Mouse (Mus musculus): ENCODE measurements around the gene Trmt1l. TPM values are rescaled to one million over a fixed set of nuclear protein-coding genes. Genes with fewer than 3 reads are reported as not detected.

The Trmt1l gene
- 33.2 and 33.6 TPM in 2 replicates for polyA plus RNA-seq (2012; rRNA removed)

- TF ChIP-seq CTCF (IDR thresholded peaks at IDR 0.05; ENCODE audit: borderline replicate concordance, extremely low read depth, insufficient read depth, insufficient read length) (no peak), POLR2A (IDR thresholded peaks at IDR 0.05; ENCODE audit: borderline replicate concordance, extremely low read depth, insufficient read depth, insufficient read length, poor library complexity, severe bottlenecking) (peak; percentile 84; the same call in 1 of the 2 replicates)
- DNase-seq (ENCODE audit: low read depth), result peak; percentile 100
Measured at GRCm38 (mm10) chr1:151428263-151429221, at the start of gene Trmt1l, which contains the start of gene Swt1. TSS of gene Trmt1l (plus strand) at chr1:151428542. TSS of gene Swt1 (minus strand) at chr1:151428455.

- TF ChIP-seq POLR2A (IDR thresholded peaks at IDR 0.05; ENCODE audit: borderline replicate concordance, extremely low read depth, insufficient read depth, insufficient read length, poor library complexity, severe bottlenecking) (no peak), CTCF (IDR thresholded peaks at IDR 0.05; ENCODE audit: borderline replicate concordance, extremely low read depth, insufficient read depth, insufficient read length) (peak; percentile 47; the same call in 1 of the 2 replicates)
- DNase-seq (ENCODE audit: low read depth), result peak; percentile 38
Measured at GRCm38 (mm10) chr1:151390029-151390428, 38.3 kb upstream of the Trmt1l start.

- TF ChIP-seq CTCF (IDR thresholded peaks at IDR 0.05; ENCODE audit: borderline replicate concordance, extremely low read depth, insufficient read depth, insufficient read length), result no peak
- TF ChIP-seq POLR2A (IDR thresholded peaks at IDR 0.05; ENCODE audit: borderline replicate concordance, extremely low read depth, insufficient read depth, insufficient read length, poor library complexity, severe bottlenecking), result no peak
Measured at GRCm38 (mm10) chr1:151409827-151410226, 18.5 kb upstream of the Trmt1l start.

GRCm38 (mm10) chr1:151422178-151422577, 6.2 kb upstream of the Trmt1l start:
- TF ChIP-seq POLR2A (IDR thresholded peaks at IDR 0.05; ENCODE audit: borderline replicate concordance, extremely low read depth, insufficient read depth, insufficient read length, poor library complexity, severe bottlenecking) (no peak), CTCF (IDR thresholded peaks at IDR 0.05; ENCODE audit: borderline replicate concordance, extremely low read depth, insufficient read depth, insufficient read length) (no peak)
- no peak for DNase-seq (ENCODE audit: low read depth)

More at GRCm38 (mm10) chr1:151409827-151410226, 18.5 kb upstream of the Trmt1l start:
- DNase-seq (ENCODE audit: low read depth), result no peak

- DNase-seq (ENCODE audit: low read depth), result no peak
- TF ChIP-seq CTCF (IDR thresholded peaks at IDR 0.05; ENCODE audit: borderline replicate concordance, extremely low read depth, insufficient read depth, insufficient read length) (no peak), POLR2A (IDR thresholded peaks at IDR 0.05; ENCODE audit: borderline replicate concordance, extremely low read depth, insufficient read depth, insufficient read length, poor library complexity, severe bottlenecking) (no peak)
Measured at GRCm38 (mm10) chr1:151426947-151427600, 1.3 kb upstream of the Trmt1l start.

GRCm38 (mm10) chr1:151427888-151428262, 467 bp upstream of the Trmt1l start:
- TF ChIP-seq CTCF (IDR thresholded peaks at IDR 0.05; ENCODE audit: borderline replicate concordance, extremely low read depth, insufficient read depth, insufficient read length) (no peak), POLR2A (IDR thresholded peaks at IDR 0.05; ENCODE audit: borderline replicate concordance, extremely low read depth, insufficient read depth, insufficient read length, poor library complexity, severe bottlenecking) (no peak)
- no peak for DNase-seq (ENCODE audit: low read depth)

GRCm38 (mm10) chr1:151429316-151429715, 974 bp downstream of the Trmt1l start:
- no peak for DNase-seq (ENCODE audit: low read depth)
- TF ChIP-seq CTCF (IDR thresholded peaks at IDR 0.05; ENCODE audit: borderline replicate concordance, extremely low read depth, insufficient read depth, insufficient read length), result no peak
- no peak for TF ChIP-seq POLR2A (IDR thresholded peaks at IDR 0.05; ENCODE audit: borderline replicate concordance, extremely low read depth, insufficient read depth, insufficient read length, poor library complexity, severe bottlenecking)

GRCm38 (mm10) chr1:151435431-151435830, 7.1 kb downstream of the Trmt1l start:
- TF ChIP-seq CTCF (IDR thresholded peaks at IDR 0.05; ENCODE audit: borderline replicate concordance, extremely low read depth, insufficient read depth, insufficient read length) (no peak), POLR2A (IDR thresholded peaks at IDR 0.05; ENCODE audit: borderline replicate concordance, extremely low read depth, insufficient read depth, insufficient read length, poor library complexity, severe bottlenecking) (no peak)

GRCm38 (mm10) chr1:151449866-151450265, 21.5 kb downstream of the Trmt1l start:
- TF ChIP-seq CTCF (IDR thresholded peaks at IDR 0.05; ENCODE audit: borderline replicate concordance, extremely low read depth, insufficient read depth, insufficient read length) (no peak), POLR2A (IDR thresholded peaks at IDR 0.05; ENCODE audit: borderline replicate concordance, extremely low read depth, insufficient read depth, insufficient read length, poor library complexity, severe bottlenecking) (no peak)
- no peak for DNase-seq (ENCODE audit: low read depth)

More at GRCm38 (mm10) chr1:151435431-151435830, 7.1 kb downstream of the Trmt1l start:
- no peak for DNase-seq (ENCODE audit: low read depth)

GRCm38 (mm10) chr1:151450851-151451250, 22.5 kb downstream of the Trmt1l start:
- TF ChIP-seq CTCF (IDR thresholded peaks at IDR 0.05; ENCODE audit: borderline replicate concordance, extremely low read depth, insufficient read depth, insufficient read length) (peak; percentile 8; the same call in 1 of the 2 replicates), POLR2A (IDR thresholded peaks at IDR 0.05; ENCODE audit: borderline replicate concordance, extremely low read depth, insufficient read depth, insufficient read length, poor library complexity, severe bottlenecking) (no peak)
- peak; percentile 24 for DNase-seq (ENCODE audit: low read depth)

GRCm38 (mm10) chr1:151451946-151452345, 23.6 kb downstream of the Trmt1l start:
- no peak for DNase-seq (ENCODE audit: low read depth)
- no peak for TF ChIP-seq POLR2A (IDR thresholded peaks at IDR 0.05; ENCODE audit: borderline replicate concordance, extremely low read depth, insufficient read depth, insufficient read length, poor library complexity, severe bottlenecking)
- no peak for TF ChIP-seq CTCF (IDR thresholded peaks at IDR 0.05; ENCODE audit: borderline replicate concordance, extremely low read depth, insufficient read depth, insufficient read length)
